Mouse (Mus musculus) adrenal gland, postnatal 14 days (tissue): Measurements from ENCODE around the gene Psmc3ip. TPM values are rescaled to one million over a fixed set of nuclear protein-coding genes. Genes with fewer than 3 reads are reported as not detected.

Experiments
- DNase-seq: peaks from one replicate; pipeline ENCODE4 v3.0.0; 2021; ENCODE audit warnings: mixed read lengths
- total RNA-seq: library from RNA; stranded (reverse); gene quantifications from 2 replicates; pipeline ENCODE4 v1.2.3, GENCODE M21; 2021

Psmc3ip gene
- total RNA-seq, 1 experiment from 2014 or later = 8.8 TPM

- DNase-seq = peak; percentile 37
Observed at GRCm38 (mm10) chr11:101119131-101119760, 24.0 kb upstream of the Psmc3ip start.

DNA sequence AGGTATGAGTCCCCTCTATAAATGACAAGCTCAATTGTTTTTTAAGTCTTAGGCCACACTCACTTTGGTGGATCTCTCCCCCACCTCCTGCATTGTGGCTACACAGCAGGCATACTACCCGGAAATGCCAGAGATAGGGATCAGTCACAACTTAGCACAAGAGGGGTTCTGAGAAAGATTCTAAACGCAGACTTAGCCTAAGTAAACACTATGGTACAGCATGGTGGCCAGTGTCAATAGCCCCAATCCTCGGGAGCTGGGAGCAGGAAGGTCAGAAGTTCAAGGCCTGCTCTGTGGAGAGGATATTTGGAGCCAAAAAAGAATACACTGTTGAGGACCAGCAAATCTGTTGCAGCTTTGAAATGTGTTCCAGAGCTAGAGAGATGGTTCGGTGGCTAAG, 22.9 kb upstream of the Psmc3ip start:
- no peak for DNase-seq

DNA sequence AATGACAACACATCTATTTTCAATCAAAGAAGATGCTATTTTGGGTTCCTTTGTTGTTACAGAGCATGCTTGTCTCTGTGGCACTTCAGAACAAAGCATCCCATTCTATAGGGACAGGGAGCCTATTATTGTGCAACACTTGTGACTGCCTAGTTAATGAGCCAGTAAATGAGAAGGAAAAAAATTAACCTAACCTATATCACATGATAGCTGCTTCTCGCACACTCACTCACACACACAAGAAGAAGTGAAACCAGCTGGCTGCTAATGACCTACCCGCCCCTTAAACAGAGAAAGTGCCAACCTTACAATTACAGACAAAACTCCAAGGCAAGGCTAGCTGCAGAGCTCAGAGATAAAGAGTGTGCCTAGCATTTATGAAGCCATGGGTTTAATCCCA, 20.3 kb upstream of the Psmc3ip start:
- DNase-seq = no peak

DNA sequence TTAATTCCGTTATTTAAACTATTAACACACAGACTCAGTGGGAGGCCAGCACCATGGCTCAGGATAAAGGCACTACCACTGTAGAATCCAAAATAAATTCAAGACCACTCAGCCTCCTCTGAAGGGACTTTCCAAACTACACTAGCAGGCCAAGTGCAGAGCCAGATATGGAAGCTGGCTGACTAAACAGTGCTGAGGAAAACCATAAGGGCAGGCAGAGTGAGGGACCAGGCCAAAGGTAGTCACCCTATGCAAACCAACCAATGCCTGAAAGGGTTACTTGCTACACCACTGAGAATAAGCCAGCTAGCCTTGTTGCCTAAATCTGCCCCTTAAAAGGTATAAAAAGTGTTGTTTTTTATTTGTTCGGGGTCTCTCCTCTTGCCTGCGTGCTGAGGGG, 16.9 kb upstream of the Psmc3ip start:
- no peak for DNase-seq

DNA sequence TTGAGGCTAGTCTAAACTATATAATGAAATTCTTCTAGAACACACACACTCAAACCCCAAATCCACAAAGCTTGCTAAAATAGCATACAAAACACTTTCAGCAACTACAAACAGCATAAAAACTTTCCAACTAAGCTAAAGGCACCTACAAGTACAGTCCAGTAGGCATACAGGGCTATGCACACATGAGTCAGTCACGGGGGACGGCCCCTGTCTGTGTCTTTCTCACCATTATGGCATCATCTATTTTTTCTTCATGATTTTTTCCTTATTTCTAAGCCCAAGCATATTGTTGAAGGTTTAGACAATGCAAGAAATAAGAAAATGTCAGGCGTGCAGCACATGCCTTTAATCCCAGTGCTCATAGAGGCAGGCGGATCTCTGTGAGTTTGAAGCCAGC, 15.9 kb upstream of the Psmc3ip start:
- DNase-seq = no peak

- no peak for DNase-seq
Observed at GRCm38 (mm10) chr11:101110708-101111107, 15.5 kb upstream of the Psmc3ip start.

- DNase-seq = no peak
Observed at GRCm38 (mm10) chr11:101109351-101109750, 14.1 kb upstream of the Psmc3ip start.

- DNase-seq = no peak
Observed at GRCm38 (mm10) chr11:101103011-101103410, 7.8 kb upstream of the Psmc3ip start.

DNA sequence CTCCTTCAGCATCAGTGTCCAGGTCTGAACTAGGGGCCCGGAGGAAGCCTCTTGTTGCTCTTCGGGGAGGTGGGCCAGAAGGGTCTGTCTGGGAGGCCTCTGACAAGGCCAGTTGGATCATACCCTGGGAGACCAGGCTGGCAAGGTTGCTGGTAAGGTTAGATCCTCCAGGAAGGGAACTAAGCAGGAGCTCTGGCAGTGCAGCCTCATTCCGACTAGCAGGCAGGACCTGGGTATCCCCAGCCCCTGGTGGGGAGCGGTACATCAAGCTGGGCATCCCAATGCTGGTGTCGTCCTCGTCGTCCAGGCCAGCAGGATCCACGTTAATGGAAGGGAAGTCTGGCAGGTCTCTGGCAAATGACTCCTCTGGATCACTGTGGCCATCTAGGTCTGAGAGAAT, 3.0 kb upstream of the Psmc3ip start:
- DNase-seq = no peak

DNA sequence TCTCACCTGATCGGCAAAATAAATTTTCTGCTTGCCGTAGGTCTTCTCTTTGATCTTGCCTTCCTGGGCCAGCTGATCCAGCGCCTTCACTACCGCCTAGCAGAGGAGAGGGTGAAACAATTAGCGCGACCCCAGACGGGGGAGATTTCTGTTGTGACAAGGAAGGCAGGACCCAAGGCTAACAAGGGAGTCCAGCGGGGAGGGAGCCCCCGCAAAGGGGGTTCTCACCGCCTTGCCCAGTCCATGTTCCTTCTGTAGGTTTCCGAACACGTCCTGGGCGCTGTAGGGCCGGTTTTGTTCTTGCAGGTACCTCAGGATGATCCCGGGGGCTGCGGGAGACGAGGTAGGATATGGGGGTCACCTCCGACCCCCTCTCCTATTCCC, 314 bp downstream of the Psmc3ip start:
- DNase-seq = no peak

DNA sequence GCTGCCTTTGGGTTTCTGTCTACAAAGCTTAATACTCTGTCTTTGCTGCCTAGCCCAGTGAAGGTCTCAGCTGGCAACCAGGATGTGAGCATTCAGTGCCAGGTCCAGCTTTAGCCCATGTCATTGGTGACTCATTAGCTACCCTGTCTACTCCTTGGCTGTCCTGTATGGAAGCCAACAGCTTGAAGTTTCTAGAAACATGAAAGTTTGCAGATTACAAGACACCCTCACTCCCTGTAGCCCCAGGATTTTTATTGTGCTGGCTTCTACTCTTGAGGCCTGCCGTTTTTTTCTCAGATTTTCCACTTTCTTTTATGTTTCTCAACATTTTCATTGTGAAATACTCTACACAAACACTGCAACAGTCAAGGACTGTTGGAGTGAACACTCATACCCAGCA, 5.3 kb downstream of the Psmc3ip start:
- DNase-seq = peak; percentile 35

DNA sequence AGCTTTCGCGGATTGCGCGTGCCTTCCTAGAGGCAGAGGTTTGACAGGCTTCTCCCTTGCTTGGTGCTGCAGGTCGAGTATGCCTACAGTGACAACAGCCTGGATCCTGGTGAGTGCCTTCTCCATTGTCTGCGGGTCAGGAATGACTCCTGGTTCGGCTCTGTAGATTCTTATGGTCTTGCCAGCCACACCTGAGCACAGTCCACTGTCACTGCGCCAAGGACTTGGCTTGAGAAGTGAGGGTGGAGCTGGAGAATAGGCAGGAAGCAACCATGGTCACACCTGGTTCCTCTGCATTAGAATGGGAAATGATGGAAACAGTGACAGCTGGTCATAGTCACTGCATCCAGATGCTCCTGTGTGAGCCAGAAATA, 7.6 kb downstream of the Psmc3ip start:
- DNase-seq = no peak

DNA sequence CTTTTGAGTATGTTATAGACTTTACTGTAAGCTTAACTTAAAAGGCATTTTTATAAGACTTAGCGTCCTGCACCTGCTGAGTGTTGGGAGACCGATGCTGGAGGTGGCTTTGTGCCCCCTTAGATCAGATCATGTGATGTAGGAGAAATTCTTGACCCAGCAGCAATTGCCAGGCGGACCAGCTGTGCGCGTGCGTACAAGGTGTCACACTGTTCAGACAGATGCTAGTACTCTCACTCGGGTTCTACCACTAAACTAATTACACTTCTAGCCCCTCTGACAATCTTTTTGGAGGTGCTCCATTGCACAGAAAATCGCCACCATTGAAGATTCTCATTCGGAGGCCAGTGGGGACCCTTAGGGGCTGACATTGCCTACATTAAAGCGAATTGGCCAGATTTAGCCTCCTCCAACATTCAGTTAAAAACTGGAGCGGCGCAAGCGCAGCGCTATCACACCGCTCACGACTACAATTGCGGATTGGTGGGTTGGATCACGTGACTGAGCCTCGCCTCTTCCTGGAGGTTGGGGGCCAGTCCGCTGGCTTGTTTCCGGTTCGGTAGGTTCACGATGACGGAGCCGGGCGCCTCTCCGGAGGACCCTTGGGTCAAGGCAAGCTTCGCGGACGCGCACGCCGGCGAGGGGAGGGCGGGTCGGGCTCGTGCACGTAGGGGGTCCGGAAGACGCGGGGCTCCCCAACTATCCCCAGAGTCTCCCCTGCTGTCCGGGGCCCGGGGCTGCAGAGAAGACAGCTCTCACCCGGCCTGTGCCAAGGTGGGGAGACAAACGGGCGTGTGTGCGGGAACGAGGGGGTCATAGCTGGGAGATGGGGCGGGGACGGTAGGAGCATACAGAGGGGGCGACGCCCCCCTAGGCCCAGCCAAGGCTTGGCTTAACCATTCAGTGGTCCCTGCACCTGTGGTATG, 8.2 kb downstream of the Psmc3ip start, which contains the start of gene Mlx:
Gene Mlx, plus strand, starts transcription at position 522 of the 926 bp plus-strand sequence.
- peak; percentile 96 for DNase-seq

DNA sequence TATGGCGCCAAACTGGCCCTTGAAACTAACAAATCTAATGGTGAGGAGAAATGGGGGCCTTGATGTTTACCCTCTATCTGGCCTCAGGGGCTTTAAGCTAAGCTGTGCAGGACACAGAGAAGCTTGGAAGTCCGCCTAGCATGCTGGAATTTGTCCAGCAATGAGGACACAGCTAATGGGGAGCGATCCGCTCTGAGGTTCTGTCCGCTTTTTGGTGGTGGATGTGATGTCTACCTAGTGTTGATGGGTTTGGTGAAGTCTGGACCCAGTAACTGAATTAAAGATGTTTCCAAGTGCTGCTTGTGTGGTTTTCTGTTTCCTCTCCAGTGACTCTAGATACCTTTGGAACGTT, 8.9 kb downstream of the Psmc3ip start:
- DNase-seq = no peak

DNA sequence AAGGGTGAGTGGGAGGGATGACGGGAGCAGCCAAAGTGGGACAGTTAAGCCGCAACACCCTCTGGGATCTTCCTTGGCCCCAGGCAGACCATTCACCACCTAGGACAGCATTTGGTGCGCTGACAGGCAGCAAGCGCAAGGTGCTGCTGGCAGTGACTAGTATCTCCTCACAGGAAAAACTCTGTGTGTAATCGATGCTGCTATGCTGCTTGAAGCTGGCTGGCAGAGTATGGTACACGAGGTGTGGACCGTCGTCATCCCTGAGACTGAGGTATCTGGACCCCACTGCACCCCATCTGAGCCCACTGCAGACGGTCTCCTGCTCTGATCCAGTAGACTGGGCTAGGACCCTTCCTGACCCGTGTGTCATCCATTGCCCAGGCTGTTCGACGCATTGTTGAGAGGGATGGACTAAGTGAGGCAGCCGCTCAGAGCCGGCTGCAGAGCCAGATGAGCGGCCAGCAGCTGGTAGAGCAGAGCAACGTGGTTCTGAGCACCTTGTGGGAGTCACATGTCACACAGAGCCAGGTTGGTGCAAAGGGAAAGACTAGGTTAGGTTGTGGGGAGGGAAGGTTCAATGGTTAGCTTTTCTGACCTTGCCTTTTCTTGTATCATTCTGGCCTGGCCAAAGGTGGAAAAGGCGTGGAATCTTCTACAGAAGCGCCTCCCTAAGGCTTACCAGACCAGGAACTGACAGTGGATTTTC, 9.5 kb downstream of the Psmc3ip start:
- no peak for DNase-seq

GRCm38 (mm10) chr11:101084811-101085210, 10.4 kb downstream of the Psmc3ip start:
- DNase-seq = no peak

DNA sequence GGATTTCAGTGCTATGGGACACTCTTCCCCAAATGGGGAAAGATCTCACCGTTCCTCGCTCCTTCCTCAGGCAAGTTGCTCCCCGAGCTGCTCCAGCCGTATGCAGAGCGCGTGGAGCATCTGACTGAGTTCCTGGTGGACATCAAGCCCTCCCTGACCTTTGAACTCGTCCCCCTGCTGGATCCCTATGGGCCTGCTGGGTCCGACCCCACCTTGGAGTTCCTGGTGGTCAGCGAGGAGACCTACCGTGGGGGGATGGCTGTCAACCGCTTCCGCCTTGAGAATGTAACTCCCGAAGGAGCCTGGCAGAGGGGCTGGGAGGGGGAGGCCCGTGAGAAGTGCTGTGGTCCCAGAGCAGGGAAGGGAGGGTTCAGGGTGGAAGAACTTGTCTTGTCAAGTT, 11.0 kb downstream of the Psmc3ip start:
- DNase-seq = no peak

- peak; percentile 55 for DNase-seq
Observed at GRCm38 (mm10) chr11:101083083-101083697, 12.0 kb downstream of the Psmc3ip start.

DNA sequence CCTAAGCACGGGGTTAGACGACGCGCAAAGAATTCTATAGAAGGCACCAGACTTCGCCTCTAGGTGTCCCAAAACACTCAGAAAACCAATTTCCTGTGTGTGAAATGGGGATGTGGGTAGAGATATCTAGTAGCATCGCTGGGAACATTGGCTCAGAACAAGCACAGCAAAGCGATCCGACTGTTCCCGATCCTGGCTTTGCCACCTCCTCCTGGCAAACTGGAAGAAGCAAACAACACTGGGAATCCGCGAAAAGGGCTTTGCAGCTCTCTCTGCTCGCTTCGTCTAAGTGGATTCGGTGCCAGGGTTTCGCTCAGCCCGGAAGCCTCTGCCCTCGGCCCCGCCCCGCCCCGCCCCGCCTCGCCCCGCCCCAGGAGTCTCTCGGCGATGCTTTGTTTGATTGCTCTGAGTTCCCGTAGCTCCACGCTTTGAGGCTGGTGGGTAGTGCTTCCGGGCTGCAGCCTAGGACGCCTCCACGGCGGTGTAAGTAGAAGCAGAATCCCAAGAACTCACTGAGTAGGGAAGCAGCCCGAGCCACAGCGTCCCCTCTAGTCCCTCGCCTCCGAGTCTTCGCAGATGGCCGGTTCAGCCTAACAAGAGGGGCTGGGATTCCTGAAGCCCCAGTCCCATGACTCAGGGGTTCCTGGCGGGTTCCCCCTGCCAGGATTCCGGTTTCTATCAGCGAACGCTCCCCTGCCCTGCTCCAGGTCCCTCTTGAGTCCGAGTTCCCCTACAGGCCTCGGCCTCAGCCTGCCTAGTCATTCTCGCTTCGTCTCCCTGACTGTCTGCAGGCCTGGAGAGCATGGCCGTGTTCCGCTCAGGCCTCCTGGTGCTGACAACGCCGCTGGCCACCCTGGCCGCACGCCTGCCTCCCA, 12.8 kb downstream of the Psmc3ip start, which contains the start of gene Coasy:
Gene Coasy, plus strand, starts transcription at position 358 of the 875 bp plus-strand sequence.
- peak; percentile 92 for DNase-seq

- no peak for DNase-seq
Observed at GRCm38 (mm10) chr11:101081659-101082058, 13.6 kb downstream of the Psmc3ip start.

DNA sequence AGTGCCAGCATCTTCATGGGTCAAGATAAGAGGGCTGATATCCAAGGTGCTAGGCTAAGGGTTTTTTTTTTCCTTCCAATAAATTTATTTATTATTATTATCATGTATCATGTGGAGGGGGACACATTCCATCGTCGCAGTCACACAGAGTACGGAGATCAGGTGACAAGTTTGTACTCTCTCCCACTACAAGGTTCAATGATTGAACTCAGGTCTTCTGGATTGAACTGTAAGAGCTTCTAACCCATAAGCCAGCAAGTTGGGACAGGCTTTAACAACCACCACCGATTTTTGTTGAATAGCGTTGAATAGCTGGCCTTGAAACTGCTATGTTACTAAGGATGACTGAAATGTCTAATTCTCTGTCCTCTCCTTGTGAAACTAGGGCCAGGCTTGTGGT, 14.8 kb downstream of the Psmc3ip start:
- DNase-seq = no peak

GRCm38 (mm10) chr11:101079746-101080145, 15.5 kb downstream of the Psmc3ip start:
- no peak for DNase-seq
